Mouse (Mus musculus): ENCODE measurements at regions not wholly inside any gene's neighbourhood (a gene's known extent, or its start where the extent isn't known, plus 50 kb on each side); places are given as distances from the start of the nearest gene placed in this dataset.
A peak's percentile ranks its signal among the peaks of the same experiment; 100 is the strongest.
"Not testable (repeated sequence)": the region's sequence is repeated elsewhere in the genome, so short reads cannot be mapped to it uniquely, and the experiment has no call there.

- DNase-seq, result no peak
Measured at GRCm38 (mm10) chr15:11476248-11476647, 76.8 kb upstream of the Tars start.

- DNase-seq, result no peak
Measured at GRCm38 (mm10) chr15:11463341-11463740, 63.9 kb upstream of the Tars start.

GRCm38 (mm10) chr15:11461575-11461974, 62.1 kb upstream of the Tars start:
- DNase-seq, result not testable (repeated sequence)

- no peak for DNase-seq
Measured at GRCm38 (mm10) chr15:11459306-11459705, 59.8 kb upstream of the Tars start.

- DNase-seq, result no peak
Measured at GRCm38 (mm10) chr15:11457278-11457677, 57.8 kb upstream of the Tars start.

GRCm38 (mm10) chr15:11455982-11456381, 56.5 kb upstream of the Tars start:
- DNase-seq, result no peak

- DNase-seq, result peak; percentile 17 to 31
Measured at GRCm38 (mm10) chr15:11455366-11455785, 55.9 kb upstream of the Tars start.

GRCm38 (mm10) chr15:11453997-11454396, 54.5 kb upstream of the Tars start:
- DNase-seq, result no peak

GRCm38 (mm10) chr15:11451635-11452034, 52.2 kb upstream of the Tars start:
- DNase-seq, result no peak

Measured in heart, adult 18-20 months (tissue).